Mouse (Mus musculus) kidney, adult 18-20 months (tissue): ENCODE measurements around the gene 1600012H06Rik.
"Not testable (repeated sequence)": the region's sequence is repeated elsewhere in the genome, so short reads cannot be mapped to it uniquely, and the experiment has no call there.

ENCODE experiments used
- DNase-seq: peaks from one replicate; pipeline ENCODE4 v3.0.0; 2021

The 1600012H06Rik gene

DNA sequence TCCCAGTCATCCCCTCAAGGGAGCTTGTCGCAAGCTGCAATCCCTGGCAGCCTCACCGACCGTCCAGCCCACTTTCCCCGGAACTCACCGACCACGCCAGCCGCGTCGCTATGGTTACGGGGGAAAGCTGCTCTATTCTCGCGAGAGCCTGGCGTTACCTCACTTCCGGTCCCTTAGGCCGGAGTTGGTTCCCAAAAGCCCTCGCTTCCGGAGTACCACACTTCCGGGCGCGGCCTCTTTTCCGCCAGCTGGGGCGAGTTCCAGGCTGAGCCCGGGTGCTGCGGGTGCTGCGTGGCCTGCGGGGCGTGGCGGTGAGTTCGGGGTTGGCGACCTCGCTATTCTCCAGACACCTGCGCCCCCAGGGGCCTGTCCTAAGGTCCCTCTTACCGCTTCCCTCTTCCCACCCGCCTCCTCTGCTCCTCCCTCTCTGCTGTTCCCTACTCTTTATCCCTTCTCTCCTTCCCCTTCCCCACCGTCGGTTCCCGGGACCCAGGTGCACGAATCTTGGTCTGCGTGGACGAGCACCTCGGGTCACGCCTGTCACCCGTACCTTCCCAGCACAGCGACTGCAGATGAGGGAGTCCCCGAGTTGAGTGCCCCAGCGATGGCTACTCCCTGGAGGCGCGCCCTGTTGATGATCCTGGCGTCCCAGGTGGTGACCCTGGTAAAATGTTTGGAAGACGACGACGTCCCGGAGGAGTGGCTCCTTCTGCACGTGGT is at the start of gene 1600012H06Rik, which contains the start of gene Wdr27:
Gene 1600012H06Rik (plus strand): TSS at position 176 of the 720 bp plus-strand sequence.
Gene Wdr27 (minus strand): TSS at position 150 of the 720 bp plus-strand sequence.
- DNase-seq: peak; percentile 98

DNA sequence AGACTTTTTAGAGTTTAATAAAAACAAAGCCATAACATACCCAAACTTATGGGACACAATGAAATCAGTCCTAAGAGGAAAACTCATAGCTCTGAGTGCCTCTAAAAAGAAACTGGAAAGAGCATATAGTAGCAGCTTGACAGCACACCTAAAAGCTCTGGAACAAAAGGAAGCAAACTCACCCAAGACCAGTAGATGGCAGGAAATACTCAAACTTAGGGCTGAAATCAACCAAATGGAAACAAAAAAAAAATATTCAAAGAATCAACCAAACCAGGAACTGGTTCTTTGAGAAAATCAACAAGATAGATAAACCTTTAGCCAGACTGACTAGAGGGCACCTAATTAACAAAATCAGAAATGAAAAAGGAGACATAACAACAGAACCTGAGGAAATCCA is 47.9 kb upstream of the 1600012H06Rik start:
- DNase-seq: not testable (repeated sequence)

DNA sequence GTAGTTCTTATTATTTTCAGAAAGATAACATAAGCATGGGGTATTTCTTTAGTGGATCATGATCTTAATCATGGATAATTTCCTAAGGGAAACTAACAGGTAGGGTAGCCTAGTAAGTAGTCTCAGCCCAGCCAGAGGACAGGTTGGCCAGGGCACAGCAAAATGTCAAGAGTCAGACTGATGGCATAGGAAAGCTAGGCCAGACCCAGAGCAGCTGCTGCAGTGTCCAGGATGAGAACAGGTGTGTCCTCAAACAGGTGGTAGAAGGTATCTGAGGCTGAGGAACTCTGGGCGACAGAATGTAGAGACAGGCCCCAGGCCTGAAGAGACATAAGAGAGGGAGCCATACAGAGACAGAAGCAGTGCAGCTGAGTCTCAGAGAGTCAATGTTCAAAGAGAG is 44.0 kb upstream of the 1600012H06Rik start:
- DNase-seq: no peak

DNA sequence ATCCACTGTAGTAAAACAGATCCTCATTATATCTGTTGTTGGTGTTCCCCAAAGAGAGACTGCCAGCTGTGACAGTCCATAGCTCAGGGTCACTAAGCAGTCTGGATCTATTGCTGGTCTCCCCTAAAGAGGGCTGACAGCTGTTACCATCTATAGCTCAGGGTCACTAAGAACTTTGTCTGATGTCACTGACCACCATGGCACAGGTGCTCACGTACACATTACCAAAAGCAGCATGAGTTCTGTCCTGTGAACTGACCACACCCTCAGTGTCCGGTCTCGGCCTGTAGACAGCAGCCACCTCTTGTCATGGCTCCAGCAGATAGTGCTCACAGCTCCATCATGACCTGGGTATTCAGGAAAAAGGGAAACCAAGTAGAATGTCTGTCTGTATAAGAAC is 39.8 kb upstream of the 1600012H06Rik start:
- DNase-seq: no peak

DNA sequence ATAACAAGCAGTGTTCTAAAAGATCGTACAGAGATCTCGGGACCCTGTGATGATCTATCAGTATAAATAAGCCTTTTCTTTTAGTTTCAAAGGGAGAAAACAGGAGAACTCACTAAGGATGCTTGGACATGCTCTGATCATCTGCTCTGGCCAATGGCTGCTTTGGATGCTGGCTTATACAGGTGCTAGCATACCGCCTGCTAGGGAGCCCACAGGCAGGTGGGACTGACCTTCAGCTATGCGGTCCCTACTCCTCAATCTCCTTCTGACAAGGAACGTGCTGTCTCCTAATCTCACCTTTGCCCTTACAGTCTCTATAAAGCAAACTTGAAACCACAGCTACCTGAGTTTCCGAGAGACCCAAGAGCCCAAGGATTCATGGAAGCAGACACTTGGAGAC is 38.8 kb upstream of the 1600012H06Rik start:
- no peak for DNase-seq

DNA sequence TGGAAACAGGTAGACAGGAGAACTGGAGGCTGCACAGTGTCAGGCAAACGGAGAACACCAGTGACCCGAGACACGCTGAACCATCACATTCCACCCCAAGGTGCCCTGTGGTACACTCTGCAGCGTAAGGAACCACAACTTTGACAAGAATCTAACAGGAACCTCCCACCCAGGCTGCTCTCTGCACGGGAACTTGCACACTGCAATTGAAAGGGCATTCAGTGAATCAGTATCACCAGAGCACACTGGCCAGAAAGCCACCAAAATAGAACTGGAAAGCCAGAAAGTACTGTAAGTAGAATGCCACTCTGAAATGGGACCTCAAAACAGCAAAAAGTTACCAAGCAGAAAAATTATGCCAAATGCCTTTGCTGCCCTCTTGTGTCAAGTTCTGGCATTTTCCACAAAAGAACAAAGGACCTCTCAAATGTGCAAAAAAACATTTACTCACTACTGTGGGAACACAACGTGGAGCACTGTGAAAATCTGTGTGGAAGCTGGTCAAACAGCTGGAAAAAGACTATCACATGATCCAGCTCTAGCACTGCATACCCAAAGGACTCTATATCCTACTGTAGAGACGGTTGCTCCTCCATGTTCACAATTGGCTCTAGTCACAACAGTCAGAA is 38.2 kb upstream of the 1600012H06Rik start:
- peak; percentile 65 for DNase-seq

DNA sequence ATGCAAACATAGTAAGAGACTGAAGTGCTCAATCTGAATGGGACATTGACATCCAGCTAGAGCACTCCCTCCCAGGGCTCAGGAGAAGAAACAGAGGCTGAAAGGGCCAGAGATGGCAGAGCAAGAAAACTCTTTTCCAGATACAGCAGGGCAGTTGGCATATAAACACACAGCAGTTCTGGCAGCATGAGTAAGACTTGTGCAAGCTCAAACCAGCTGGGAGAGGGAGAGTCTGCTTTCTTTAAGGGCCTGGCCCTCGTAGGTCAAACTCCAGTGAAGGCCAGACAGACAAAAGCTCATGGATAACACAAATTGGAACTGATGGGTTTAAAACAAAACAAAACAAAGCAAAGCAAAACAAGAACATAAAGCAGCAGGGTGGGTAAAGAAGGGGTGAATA is 36.4 kb upstream of the 1600012H06Rik start:
- no peak for DNase-seq

DNA sequence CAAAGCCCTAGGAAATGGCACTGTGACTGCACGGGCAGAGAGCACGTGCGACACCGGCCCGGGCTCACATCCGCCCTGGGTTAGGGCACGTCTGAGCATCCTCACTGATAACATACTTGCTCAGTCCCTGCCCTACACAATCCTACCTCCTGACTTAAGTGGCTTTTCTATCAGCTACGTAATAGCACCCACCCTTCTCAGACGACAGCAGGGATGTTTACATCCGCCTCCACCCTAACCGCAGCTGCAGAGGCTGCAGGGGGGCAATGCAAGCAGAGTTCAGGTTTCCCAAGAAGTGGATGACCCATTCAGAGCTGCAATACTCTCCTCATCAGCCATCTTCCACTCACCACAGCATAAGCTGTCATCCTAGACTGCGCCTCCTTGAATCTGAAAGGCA is 35.8 kb upstream of the 1600012H06Rik start:
- no peak for DNase-seq

DNA sequence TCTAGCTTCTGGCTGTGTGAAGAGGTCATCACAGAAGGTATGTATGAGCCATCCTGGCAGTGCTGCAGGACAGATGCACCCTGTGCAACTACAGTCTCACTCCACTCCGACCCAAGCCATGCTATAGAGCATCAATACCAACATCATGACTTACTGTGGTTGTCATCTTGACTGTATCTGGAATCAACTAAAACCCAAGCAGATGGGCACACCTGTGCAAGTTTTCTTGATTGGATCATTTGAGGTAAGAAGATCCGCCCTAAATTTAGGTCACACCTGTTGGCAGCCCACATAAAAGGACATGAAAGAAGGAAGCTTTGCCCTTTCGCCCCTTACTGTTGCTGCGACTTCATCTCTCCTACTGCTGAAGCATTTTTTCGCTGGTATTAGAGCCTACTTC is 33.7 kb upstream of the 1600012H06Rik start:
- no peak for DNase-seq

DNA sequence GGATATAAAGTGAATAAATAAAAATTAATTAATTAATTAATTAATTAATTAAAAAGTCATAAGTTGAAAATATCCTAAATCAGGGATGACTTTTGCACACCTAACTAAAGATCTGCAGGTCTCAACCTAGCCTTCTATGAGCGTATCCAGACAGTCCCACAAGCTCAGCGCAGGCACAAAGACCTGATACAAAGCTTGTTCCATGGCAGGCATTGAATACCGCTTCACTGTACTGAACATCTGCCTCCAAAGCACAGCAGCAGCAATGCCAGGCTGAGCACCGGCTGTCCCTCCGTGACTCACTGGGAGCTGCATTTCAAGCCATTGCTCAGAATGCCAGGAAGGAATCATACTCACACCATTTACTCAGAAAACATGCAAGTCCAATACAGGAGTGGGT is 32.2 kb upstream of the 1600012H06Rik start:
- no peak for DNase-seq

DNA sequence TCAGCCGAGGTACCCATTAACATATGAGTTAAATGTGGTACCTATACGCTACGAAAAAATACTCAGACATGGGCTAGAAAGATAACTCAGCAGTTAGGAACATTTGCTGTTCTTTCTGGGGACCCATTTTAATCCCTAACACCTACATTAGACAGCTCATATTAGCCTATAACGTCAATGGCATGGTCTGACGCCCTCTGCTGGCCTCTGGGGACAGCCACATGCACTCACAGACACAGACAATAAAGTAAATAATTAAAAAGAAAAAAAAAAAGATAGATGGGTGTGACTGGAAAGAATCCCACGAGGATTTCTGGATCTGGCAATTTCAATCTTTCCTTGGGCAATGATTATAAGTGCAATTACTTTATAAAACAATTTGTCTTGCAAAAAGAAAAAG is 30.6 kb upstream of the 1600012H06Rik start:
- DNase-seq: peak; percentile 6

DNA sequence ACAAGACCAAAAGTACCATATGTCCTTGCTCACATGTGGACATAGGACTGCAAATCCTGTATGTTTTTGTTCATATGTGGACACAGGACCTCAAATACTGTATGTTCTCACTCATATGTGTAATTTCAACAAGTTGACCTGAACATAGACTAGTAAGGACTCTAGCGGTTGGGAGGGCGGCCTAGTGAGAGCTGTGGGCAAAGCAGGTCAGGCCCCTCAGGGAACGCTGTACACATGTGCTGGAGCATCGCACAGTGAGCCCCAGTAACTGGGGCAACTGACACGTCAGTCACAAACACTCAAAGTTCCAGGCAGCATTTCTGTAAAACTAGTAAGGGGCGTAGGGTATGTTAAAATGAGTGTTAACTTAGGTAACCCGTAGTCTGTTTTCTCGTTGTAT is 30.0 kb upstream of the 1600012H06Rik start:
- no peak for DNase-seq

DNA sequence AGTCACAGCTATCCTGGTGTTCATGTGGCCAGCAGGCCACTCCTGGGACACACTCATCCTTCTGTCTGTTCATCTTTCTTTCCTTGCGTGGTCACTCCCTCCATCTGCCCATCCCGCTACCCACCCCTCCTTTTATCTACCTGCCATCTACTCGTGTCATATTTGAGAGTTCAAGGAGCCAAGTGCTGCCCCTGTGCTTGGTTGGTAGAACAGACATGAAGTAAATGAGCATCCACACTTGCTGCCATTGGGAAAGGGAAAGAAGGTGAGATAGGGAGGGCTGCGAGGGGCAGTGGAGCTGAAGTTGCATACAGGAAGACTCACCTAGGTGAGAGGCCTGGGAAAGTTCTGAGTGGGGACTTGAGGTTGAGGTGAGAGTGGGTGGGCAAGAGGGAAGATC is 28.6 kb upstream of the 1600012H06Rik start:
- no peak for DNase-seq

DNA sequence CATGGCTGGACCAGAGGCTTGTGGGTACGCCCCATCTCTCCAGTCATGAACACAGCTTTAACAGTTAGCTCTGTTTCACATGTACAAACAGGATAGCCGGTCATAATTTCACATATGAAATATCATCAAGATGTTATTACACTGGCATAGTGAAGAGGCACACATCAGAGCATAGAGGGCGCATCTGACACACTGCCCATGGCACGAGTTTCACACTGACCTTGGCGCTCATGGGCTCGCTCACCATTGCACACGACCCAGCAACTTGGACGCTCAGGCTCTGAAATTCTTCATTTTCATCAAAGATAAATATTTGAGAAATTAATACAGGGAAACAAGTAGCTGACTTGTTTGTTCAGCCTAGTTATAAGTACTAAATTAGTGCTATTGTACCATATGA is 25.1 kb upstream of the 1600012H06Rik start:
- DNase-seq: no peak

DNA sequence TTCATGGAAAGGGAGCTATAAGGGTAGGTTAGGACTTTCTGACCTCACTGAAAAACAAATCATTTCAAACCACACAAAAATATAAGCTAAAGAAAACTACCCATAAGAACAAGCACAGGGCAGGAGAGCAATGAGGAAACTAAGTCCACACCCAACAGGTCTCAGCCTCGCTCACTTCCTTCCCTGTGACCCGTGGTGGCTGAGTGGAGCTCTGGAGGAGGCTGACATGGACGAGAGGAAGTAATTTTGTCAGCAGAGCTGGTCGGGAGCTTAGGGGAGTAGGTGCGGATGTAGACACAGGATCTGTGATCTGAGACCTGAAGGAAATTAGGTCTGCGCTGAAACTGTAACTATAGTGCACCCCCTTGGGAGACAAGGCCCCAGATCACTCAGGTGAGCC is 21.4 kb upstream of the 1600012H06Rik start:
- no peak for DNase-seq

DNA sequence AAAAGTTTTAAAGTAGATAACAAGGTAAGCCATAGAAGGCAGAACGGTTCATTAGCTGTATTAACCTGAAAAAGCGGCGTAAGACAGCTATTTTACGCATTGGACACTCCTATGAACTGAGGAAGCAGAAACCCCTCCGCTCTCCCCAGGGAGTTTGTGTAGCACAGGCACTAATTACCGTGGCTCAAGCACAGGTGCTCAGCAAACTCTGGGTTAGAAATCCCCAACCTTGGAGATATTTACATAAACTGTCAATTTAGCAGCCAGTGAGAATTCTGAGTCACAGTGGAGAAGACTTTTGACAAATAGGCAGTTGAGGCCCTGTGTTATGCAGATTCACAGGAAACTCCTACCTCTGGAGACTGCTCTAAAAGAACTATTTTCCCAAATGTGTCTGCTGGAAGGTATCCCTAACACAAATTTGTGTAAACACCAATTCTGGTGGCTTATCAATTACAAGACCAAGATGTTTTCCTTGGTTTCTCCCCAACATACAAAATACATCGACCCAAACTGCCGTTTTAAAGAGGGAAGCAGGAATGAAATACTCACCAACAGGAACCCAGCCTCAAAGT is 15.3 kb upstream of the 1600012H06Rik start:
- DNase-seq: no peak

DNA sequence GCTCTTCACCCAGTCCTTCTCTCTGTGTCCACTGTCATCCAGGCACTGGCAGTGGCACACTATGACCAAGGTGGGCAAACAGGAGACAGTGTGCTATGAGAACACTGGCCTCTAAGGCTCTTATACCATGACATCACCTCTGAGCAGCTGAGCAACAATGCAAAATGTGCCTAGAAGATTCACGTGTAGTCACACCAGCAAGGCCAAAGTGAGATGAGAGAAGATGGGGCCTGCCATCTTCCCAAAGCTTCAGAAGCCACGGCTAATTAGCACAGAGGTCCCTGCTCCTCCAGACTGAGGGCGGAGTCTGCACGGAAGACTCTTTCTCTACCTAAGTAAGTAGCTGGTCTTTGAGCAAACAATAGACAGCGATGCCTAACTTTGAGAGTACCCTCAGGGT is 14.4 kb upstream of the 1600012H06Rik start:
- no peak for DNase-seq

DNA sequence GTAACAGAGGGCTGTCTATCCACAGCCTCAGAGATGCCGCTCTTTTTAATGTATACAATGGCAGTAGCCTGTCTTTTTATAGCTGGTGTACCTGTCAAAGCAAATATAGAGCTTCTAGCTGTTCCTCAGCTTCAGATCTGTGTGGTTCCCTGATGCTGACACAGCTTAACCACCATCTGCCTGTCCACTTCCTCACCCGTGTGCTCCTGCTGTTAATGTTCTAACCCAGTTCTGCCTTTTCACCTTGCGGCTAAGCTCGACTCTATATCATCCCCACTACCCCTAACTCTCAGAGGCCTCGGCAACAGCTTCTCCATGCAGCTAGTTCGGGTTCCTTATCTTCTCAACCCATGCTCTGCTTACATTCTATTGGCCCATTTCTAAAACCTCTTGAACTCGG is 12.3 kb upstream of the 1600012H06Rik start:
- no peak for DNase-seq

DNA sequence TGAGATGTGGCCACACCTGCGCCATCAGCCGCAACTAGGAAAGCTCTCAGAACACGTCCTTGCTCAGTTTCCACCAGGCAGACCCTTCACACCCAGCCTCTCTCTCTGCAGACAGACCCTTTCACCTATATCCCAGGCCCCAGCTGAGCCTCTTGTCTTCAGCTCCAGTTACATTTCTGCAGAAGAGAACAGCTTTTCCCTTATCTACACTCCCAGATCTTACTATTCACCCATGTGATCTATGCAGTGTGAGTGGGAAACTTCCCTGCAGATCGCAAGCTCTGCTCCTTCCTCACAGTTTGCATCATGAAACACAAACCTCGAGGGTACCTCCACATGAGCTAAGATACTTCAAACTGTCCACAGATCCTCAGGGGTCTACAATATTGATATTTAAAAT is 11.5 kb upstream of the 1600012H06Rik start:
- no peak for DNase-seq

DNA sequence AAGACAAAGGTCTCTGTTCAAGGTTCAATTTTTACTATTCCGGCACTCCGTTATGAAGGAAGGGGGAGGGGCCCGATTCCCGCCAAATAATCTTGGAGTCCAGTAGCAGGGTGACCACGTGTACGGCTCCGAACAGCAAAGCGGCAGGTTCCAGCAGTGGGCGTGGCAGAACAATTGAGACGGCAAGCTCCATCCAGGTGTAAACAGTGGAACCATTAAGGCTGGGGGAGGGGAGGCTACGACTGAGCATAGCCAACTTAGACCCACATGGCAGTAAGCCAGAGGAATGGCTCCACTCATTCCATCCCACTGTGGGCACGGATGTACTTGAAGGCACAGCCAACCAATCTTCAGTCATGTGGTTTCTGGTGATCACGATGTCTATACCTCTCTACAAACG is 7.7 kb upstream of the 1600012H06Rik start:
- DNase-seq: not testable (repeated sequence)

DNA sequence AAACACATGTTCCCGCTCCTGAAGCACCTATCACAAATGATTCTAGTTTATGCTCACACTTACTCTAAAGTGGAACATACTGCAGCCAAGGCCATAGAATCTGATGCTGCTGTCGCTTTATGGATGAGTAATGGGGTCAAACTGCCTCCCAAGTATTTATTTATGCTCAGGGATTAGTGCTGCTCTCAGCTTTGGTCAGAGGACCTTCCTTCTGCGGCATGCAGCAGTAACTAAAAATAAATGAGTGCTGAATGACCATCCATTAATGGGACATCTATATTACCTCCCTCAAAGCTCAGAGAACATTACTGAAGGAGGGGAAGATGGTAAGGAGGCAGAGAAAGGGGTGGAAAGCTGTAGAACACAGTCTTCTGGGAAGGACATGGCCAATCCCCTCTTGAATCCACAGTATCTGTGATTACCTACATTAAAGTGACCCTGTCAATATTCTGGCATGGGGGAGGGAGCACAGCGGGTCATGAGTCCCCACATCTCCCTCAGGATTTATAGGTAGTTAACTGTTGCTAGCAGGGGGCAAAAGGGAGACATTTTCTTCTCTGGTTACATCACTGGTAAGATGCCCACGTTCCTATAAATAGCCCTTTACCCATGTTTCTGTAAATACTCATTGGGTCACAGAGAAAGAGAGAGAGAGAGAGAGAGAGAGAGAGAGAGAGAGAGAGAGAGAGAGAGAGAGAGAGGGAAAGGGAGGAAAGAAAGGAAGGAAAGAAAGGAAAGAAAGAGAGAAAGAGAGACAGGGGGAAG is 7.0 kb upstream of the 1600012H06Rik start:
- DNase-seq: no peak

DNA sequence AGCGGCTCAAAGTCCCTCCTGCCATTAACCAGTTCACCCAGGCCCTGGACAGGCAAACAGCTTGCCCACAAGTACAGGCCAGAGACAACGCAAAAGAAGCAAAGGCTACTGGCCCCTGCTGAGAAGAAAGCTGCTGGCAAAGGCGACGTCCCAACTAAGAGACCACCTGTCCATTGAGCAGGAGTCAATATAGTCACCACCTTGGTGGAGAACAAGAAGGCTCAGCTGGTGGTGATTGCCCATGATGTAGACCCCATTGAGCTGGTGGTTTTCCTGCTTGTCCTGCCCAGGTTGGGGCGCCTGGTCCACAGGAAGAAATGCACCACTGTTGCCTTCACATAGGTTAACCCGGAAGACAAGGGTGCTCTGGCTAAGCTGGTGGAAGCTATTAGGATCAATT is 803 bp upstream of the 1600012H06Rik start:
- not testable (repeated sequence) for DNase-seq

DNA sequence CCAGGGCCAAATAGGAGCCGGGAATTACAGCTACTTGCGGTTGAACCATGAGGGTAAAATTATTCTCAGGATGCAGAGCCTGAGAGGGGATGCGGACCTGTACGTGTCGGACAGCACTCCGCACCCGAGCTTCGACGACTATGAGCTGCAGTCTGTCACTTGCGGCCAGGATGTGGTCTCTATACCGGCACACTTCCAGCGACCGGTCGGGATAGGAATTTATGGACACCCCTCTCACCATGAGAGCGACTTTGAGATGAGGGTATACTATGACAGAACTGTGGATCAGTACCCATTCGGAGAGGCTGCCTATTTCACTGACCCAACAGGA is 710 bp downstream of the 1600012H06Rik start:
- no peak for DNase-seq

DNA sequence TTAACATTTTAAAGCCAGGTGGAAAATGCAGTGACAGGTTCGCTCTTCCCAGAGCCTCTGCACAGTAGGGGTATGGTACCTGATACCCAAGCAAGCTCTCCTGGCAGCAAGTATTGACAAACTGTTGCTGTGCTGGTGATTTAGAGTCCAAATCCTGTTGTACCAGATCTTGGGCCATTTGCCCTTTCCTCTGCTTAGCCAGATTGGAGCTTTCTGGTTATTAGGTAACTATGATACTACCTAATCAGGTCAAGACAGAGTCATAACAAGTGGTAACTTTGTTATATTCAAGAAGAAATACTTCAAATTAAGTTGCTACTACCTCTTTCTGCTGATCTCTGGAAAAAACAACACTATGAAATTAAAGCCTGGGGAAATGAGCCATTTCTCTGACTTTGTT is 1.6 kb downstream of the 1600012H06Rik start:
- no peak for DNase-seq
